Mouse (Mus musculus) CH12.LX (cell line): ENCODE data around the gene Ddx23.

Source experiments
- NELFE ChIP-seq: IDR thresholded peaks from 2 replicates; pipeline ENCODE4 v1.6.1; 2011; ENCODE audit warnings: low read depth, low read length, improper control_type of control experiment
- POLR2A ChIP-seq: IDR thresholded peaks from 2 replicates; pipeline ENCODE4 v1.6.1; 2011; ENCODE audit warnings: low read depth, mild to moderate bottlenecking, improper control_type of control experiment, low read length
- SMC3 ChIP-seq: IDR thresholded peaks from 2 replicates; pipeline ENCODE4 v1.6.1; 2011; ENCODE audit warnings: low read depth, low read length, improper control_type of control experiment
- ZNF384 ChIP-seq: IDR thresholded peaks from 2 replicates; pipeline ENCODE4 v1.6.1; 2012; ENCODE audit warnings: low read depth, low read length, improper control_type of control experiment, inconsistent platforms

DNA sequence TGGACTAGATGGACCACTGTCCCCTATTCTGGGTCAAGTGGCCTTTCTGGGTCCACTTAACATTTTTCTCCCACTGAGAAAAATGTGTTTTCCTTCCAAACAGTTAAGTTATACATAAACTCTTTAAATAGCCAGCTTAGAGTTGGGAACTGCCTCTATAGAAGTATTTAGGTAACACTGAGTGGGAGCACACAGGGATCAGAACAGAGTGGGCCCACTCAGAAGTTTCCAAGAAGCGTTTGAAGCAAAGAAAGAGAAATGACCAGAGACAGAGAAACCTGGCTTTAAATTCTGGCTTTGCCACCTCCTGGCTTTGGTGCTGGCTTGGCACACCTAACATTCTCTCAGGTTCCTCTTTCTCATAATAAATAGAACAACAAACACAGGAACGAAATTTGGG lies 27.0 kb upstream of the Ddx23 start:
- TF ChIP-seq SMC3: no peak
- TF ChIP-seq POLR2A: no peak
- TF ChIP-seq ZNF384: no peak
- no peak for TF ChIP-seq NELFE
